Mouse (Mus musculus) E14TG2a.4 (cell line): Measurements from ENCODE around the gene Atp10a.

Source experiments
- H3K27me3 ChIP-seq: 2 replicates; pipeline ENCODE4 v1.6.1; 2014; ENCODE audit warnings: low read length, control low read depth; ENCODE audit not compliant: insufficient read depth
- H3K36me3 ChIP-seq: 2 replicates; pipeline ENCODE4 v1.6.1; 2014; ENCODE audit warnings: low read length, control low read depth; ENCODE audit not compliant: insufficient read depth
- H3K4me1 ChIP-seq: replicated peaks from 2 replicates; pipeline ENCODE4 v1.6.1; 2014; ENCODE audit warnings: low read depth, low read length, control low read depth
- H3K4me3 ChIP-seq: replicated peaks from 2 replicates; pipeline ENCODE4 v1.5.1; 2014; ENCODE audit warnings: mild to moderate bottlenecking, low read length
- H3K9me3 ChIP-seq: 2 replicates; pipeline ENCODE4 v1.6.1; 2014; ENCODE audit warnings: low read length, control low read depth
- CTCF ChIP-seq: conservative IDR thresholded peaks from 2 replicates; pipeline ENCODE4 v1.5.1; 2014; ENCODE audit warnings: low read length
- NANOG ChIP-seq: IDR thresholded peaks from 2 replicates; pipeline ENCODE4 v1.6.1; 2014; ENCODE audit warnings: borderline replicate concordance, low read length, mixed read lengths
- POU5F1 ChIP-seq: IDR thresholded peaks from 2 replicates; pipeline ENCODE4 v1.6.1; 2014; ENCODE audit warnings: low read length, borderline replicate concordance

The Atp10a gene

DNA sequence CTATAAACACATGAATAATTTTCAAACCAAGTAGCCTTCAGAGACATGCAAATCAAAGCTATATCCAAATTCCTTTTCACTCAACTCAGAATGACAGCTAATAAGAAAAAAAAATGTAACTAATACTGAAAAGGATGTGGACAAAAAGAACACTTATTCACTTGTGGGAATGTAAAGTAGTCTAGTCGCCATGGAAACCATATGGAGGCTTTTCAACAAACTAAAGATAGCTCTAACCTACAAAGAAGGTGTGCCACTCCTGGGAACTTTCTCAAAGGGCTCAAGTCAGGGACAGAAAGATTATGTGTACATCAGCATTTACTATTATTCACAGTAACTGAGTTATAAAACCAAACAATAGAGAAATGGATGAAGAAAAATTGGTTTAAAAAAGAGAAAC, 8.6 kb upstream of the Atp10a start:
- peaks cover 14% of the 10 kb centered on the region for H3K9me3 ChIP-seq
- H3K27me3 ChIP-seq: no peaks in the 10 kb centered on the region
- no peaks in the 10 kb centered on the region for H3K36me3 ChIP-seq
- TF ChIP-seq NANOG: no peak
- no peaks in the 10 kb centered on the region for H3K4me1 ChIP-seq
- no peak overlapping the region for H3K4me3 ChIP-seq

DNA sequence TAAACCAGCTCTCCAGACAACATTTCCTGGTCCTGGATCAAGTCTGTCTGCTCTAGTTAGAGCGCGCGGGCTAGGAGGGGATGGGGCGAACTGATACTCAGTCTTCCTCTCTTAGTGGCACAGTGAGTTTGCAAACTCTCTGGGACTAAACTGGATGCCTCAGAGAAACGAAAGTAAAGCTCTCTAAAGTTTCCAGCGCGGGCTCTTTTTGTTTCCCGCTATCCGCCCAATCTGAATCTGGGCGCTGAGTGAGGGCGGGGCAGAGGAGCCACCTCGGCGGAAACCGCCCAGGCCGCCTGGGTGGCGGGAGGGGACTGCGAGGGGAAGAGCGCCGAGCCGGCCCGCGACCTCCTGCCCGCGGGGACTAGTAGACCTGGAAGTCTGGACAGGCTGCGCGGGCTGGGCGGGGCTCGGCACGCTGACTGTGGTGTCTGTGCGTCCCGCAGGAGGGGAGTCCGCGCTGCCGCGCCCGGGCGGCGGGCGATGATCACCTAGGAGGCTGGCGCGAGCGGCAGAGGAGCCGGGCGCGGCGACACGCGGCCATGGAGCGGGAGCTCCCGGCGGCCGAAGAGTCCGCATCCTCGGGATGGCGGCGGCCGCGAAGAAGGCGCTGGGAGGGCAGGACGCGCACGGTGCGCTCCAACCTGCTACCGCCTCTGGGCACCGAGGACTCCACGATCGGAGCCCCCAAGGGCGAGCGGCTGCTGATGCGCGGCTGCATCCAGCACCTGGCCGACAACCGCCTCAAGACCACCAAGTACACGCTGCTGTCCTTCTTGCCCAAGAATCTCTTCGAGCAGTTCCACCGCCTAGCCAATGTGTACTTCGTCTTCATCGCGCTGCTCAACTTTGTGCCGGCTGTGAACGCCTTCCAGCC, 2.2 kb downstream of the Atp10a start:
- Histone ChIP-seq H3K9me3 (peaks cover 31% of the 10 kb centered on the region), H3K27me3 (peaks cover 28% of the 10 kb centered on the region), H3K4me3 (peak overlapping the region; percentile 84), H3K36me3 (peaks cover 9% of the 10 kb centered on the region; the same call in 1 of the 2 replicates), H3K4me1 (peaks cover 5% of the 10 kb centered on the region; the same call in 1 of the 2 replicates)
- TF ChIP-seq POU5F1: no peak
- no peak for TF ChIP-seq NANOG
- TF ChIP-seq CTCF: no peak

GRCm38 (mm10) chr7:58658790-58659405, 2.9 kb downstream of the Atp10a start:
- H3K36me3 ChIP-seq: peaks cover 9% of the 10 kb centered on the region; the same call in 1 of the 2 replicates
- TF ChIP-seq CTCF (no peak), NANOG (no peak), POU5F1 (no peak)
- H3K9me3 ChIP-seq: peaks cover 33% of the 10 kb centered on the region
- peak overlapping the region; percentile 84 for H3K4me3 ChIP-seq
- H3K4me1 ChIP-seq: peaks cover 5% of the 10 kb centered on the region; the same call in 1 of the 2 replicates
- peaks cover 28% of the 10 kb centered on the region for H3K27me3 ChIP-seq

DNA sequence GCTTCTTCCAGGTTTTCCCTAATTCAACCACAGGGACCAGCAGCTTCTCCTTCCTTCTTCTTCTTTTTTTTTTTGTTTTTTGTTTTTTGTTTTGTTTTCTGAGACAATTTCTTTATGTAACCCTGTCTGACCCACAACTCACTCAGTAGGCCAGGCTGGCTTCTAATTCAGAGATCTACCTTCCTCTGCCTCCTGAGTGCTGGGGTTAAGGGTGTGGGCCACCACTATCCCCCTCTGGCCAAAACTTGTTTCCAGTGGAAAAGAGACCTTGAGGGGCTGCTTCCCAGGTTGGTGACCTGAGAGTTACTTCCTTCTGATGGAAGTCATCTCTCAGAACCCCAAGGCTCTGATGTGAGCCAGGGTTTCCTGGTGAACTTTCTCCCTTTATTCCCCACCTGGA, 4.1 kb downstream of the Atp10a start:
- no peak overlapping the region for H3K4me3 ChIP-seq
- peaks cover 27% of the 10 kb centered on the region for H3K27me3 ChIP-seq
- H3K9me3 ChIP-seq: peaks cover 34% of the 10 kb centered on the region
- H3K4me1 ChIP-seq: peaks cover 9% of the 10 kb centered on the region; the same call in 1 of the 2 replicates
- no peak for TF ChIP-seq CTCF
- TF ChIP-seq POU5F1: no peak
- no peak for TF ChIP-seq NANOG
- H3K36me3 ChIP-seq: peaks cover 9% of the 10 kb centered on the region; the same call in 1 of the 2 replicates

DNA sequence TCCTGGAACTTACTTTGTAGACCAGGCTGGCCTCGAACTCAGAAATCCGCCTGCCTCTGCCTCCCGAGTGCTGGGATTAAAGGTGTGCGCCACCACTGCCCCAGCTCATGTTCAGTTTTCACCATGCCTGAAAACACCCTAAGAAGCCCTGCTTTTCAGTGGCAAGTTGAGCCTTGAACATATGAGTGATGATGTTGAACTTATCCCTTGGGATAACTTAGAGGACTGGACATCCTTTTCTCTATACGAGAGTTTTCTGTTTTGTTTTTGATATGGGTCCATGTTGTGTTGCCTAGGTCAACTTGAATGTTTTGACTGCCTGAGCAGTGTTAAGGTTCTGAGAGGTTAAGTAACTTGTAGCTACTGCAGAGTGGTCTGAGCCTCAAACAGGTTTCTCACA, 4.7 kb downstream of the Atp10a start:
- H3K9me3 ChIP-seq: peaks cover 34% of the 10 kb centered on the region
- no peak overlapping the region for H3K4me3 ChIP-seq
- TF ChIP-seq CTCF: no peak
- peaks cover 9% of the 10 kb centered on the region; the same call in 1 of the 2 replicates for H3K4me1 ChIP-seq
- peaks cover 21% of the 10 kb centered on the region for H3K27me3 ChIP-seq
- peaks cover 9% of the 10 kb centered on the region; the same call in 1 of the 2 replicates for H3K36me3 ChIP-seq

DNA sequence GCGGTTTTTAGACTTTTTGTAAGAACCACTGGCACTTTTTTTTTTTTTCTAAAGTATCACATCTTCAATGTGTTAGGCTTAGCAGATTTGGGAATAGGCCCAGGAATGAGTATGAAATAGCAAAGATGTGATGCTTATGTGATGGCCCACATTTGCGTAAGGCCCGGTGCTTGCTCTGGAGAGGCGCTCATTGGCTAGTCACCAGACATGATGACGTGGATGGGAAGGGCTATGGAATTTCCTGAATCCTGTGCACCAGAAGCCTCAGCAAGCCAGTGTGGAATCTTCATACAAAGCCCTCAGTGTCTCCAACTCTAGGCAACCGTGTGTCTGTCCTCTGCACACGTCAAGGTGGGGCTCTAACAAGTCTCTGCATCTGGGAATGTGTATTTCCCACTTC, 5.1 kb downstream of the Atp10a start:
- Histone ChIP-seq H3K27me3 (peaks cover 21% of the 10 kb centered on the region), H3K9me3 (peaks cover 34% of the 10 kb centered on the region), H3K36me3 (peaks cover 9% of the 10 kb centered on the region; the same call in 1 of the 2 replicates), H3K4me3 (no peak overlapping the region), H3K4me1 (peaks cover 9% of the 10 kb centered on the region; the same call in 1 of the 2 replicates)
- TF ChIP-seq CTCF: no peak
- no peak for TF ChIP-seq POU5F1
- no peak for TF ChIP-seq NANOG

GRCm38 (mm10) chr7:58668617-58669016, 12.7 kb downstream of the Atp10a start:
- H3K4me1 ChIP-seq: peaks cover 54% of the 10 kb centered on the region
- TF ChIP-seq CTCF (no peak), NANOG (peak; percentile 46; the same call in 1 of the 2 replicates), POU5F1 (peak; percentile 59; the same call in 1 of the 2 replicates)
- no peaks in the 10 kb centered on the region for H3K27me3 ChIP-seq
- H3K36me3 ChIP-seq: no peaks in the 10 kb centered on the region
- H3K4me3 ChIP-seq: no peak overlapping the region
- peaks cover 3% of the 10 kb centered on the region; the same call in 1 of the 2 replicates for H3K9me3 ChIP-seq

DNA sequence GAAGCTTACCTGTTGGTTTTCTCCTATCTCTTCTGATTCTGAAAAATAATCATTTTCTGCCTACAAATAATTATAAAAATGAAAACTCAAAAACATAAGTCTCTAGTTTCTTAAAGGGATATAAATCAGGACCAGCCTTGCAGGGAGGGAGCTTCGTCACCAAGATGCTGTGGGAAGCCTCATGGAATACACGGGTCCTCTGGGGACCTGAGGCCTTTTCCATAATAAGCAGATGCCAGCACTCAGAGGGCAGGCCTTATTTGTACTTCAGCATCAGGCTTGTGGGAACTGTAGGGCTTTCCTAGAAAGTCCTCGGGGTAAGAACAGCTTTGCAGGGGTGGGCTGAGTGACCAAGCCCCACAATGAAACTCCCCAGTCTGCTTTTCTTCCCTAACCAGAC, 20.1 kb downstream of the Atp10a start:
- H3K4me1 ChIP-seq: peaks cover 9% of the 10 kb centered on the region
- TF ChIP-seq NANOG (no peak), CTCF (no peak), POU5F1 (no peak)
- no peaks in the 10 kb centered on the region for H3K27me3 ChIP-seq
- no peak overlapping the region for H3K4me3 ChIP-seq
- no peaks in the 10 kb centered on the region for H3K9me3 ChIP-seq
- no peaks in the 10 kb centered on the region for H3K36me3 ChIP-seq
